Mouse (Mus musculus) midbrain, embryonic 14.5 days (tissue): ENCODE results near the gene Arf6. TPM values are rescaled to one million over a fixed set of nuclear protein-coding genes. Genes with fewer than 3 reads are reported as not detected.
A peak's percentile ranks its signal among the peaks of the same experiment; 100 is the strongest.
"Not testable (repeated sequence)": the region's sequence is repeated elsewhere in the genome, so short reads cannot be mapped to it uniquely, and the experiment has no call there.

Experiments
- ATAC-seq: fragments of 200-750 bp; cut with Nextera tagmentation; 2 replicates; pipeline ENCODE4 v1.8.0; 2017; ENCODE audit warnings: moderate number of reproducible peaks, moderate library complexity; ENCODE audit not compliant: low FRiP score, low TSS enrichment
- DNase-seq: peaks from one replicate; pipeline ENCODE4 v3.0.0-alpha.2; 2015
- H3K27ac ChIP-seq: fragments of 300-500 bp; sonication (generic); replicated peaks from 2 replicates; pipeline ENCODE4 v1.5.1; 2014; ENCODE audit warnings: mild to moderate bottlenecking, low read depth, low read length, moderate library complexity
- H3K27me3 ChIP-seq: fragments of 300-500 bp; sonication (generic); 2 replicates; pipeline ENCODE4 v1.6.1; 2014; ENCODE audit warnings: low read length, control low read depth, mixed read lengths; ENCODE audit not compliant: control insufficient read depth, insufficient read depth
- H3K36me3 ChIP-seq: fragments of 300-500 bp; sonication (generic); 2 replicates; pipeline ENCODE4 v1.6.1; 2014; ENCODE audit warnings: low read length, control low read depth; ENCODE audit not compliant: control insufficient read depth, insufficient read depth
- H3K4me1 ChIP-seq: fragments of 300-500 bp; sonication (generic); 2 replicates; pipeline ENCODE4 v1.6.1; 2014; ENCODE audit warnings: mild to moderate bottlenecking, antibody characterized with exemption, low read length, control low read depth; ENCODE audit not compliant: control insufficient read depth, insufficient read depth
- H3K4me2 ChIP-seq: fragments of 300-500 bp; sonication (generic); 2 replicates; pipeline ENCODE4 v1.6.1; 2014; ENCODE audit warnings: mild to moderate bottlenecking, low read length, moderate library complexity
- H3K4me3 ChIP-seq: fragments of 300-500 bp; sonication (generic); replicated peaks from 2 replicates; pipeline ENCODE4 v1.5.1; 2014; ENCODE audit warnings: low read depth, low read length
- H3K9ac ChIP-seq: fragments of 300-500 bp; sonication (generic); replicated peaks from 2 replicates; pipeline ENCODE4 v1.6.1; 2014; ENCODE audit warnings: mild to moderate bottlenecking, low read length, moderate library complexity
- H3K9me3 ChIP-seq: fragments of 300-500 bp; sonication (generic); 2 replicates; pipeline ENCODE4 v1.6.1; 2016; ENCODE audit warnings: low read length, control low read depth, mixed read lengths; ENCODE audit not compliant: control insufficient read depth
- WGBS: fragments of 180-500 bp; shearing (Covaris S2); extraction: QIAGEN DNeasy Blood & Tissue Kit; methylation state at CpG from one replicate; pipeline ENCODE4 v1.1.7; 2014; 5-methylcytosine and 5-hydroxymethylcytosine counted together
- polyA plus RNA-seq: library from polyadenylated mRNA; unstranded; fragments of >200 nt; fragmentation: Nextera tagmentation; extraction: Ambion mirVana; gene quantifications from 2 replicates; pipeline ENCODE4 v1.2.1, GENCODE M21; 2014

The Arf6 gene
- polyA plus RNA-seq, 1 experiment from 2014 or later, result 34.5 TPM

DNA sequence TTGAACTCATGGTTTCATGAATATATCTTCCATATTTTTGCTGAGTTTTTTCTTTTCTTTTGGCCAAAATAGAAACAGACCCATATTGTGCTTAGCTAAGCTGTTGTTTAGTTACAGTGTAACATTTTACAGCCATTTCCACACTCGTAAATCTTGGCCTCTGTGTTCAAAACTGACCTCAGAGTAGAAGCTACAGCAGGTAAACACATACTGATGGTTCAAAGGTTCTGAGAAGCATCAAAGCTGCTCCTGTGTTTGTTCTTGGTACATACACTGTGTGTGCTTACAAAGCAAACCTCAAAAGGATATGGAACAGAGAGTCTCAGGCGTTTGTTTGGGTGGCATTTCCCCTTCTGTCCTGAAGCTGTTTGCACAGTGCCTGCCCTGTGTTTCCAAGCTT is 4.4 kb upstream of the Arf6 start:
- Histone ChIP-seq H3K27me3 (no peaks in the 10 kb centered on the region), H3K4me3 (no peak overlapping the region), H3K36me3 (no peaks in the 10 kb centered on the region), H3K9me3 (no peaks in the 10 kb centered on the region), H3K27ac (no peak overlapping the region), H3K4me2 (no peak overlapping the region), H3K9ac (no peak overlapping the region), H3K4me1 (no peaks in the 10 kb centered on the region; the same call in 1 of the 2 replicates)
- 74% methylated on average over 2 of the region's 2 CpGs for WGBS
- DNase-seq (no peak), ATAC-seq (no peak)

DNA sequence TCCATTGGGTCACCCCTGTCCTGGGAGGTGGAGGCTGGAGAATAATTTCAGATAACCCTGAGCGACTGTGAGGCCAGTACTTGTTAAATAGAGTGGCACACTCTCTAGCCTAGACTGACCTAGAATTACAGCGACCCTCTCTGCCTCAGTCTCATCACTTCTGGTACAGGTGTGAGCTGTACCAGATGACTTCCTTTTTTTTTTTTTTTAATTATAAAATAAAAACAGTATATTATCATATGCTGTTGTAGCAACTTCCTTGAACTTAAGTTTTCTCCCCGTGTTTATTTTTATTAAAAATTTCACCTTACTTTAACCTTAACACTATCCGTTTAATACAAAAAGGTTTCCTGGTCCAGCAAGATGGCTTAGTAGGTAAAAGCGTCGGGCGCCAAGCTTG is 1.0 kb upstream of the Arf6 start:
- no peaks in the 10 kb centered on the region for H3K27me3 ChIP-seq
- DNase-seq, result no peak
- WGBS, result 16% methylated on average over 7 of the region's 7 CpGs

DNA sequence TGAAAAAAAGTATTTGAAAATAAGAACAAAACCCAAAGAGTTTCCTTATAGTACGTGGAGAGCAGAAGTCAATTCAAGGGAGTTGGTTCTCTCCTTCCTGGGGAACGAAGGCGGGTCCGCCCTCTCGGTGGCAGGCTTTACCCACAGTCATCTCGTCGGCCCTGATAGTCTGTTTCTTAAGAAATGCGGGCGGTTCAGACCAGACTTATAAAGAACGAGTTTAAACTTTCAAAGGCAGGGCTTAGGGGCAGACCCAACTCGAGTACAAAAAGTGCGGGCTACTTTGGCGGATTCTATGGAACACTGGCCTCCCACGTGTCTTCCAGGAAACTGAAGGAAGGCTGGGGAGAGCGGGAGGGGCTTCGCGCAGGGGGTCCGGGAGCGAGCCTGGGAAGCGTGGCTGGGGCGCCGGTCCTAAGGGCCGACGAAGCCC is 513 bp upstream of the Arf6 start:
- WGBS, result 1% methylated on average over 24 of the region's 24 CpGs
- DNase-seq (no peak), ATAC-seq (peak; percentile 84)
- Histone ChIP-seq H3K27me3 (no peaks in the 10 kb centered on the region), H3K4me3 (peak overlapping the region; percentile 99), H3K9me3 (no peaks in the 10 kb centered on the region), H3K9ac (peak overlapping the region; percentile 55), H3K4me2 (peak overlapping the region; percentile 66), H3K36me3 (0 out of 2 replicates have a peak, but pooled peaks cover 6% of the 10 kb centered on the region), H3K4me1 (peaks cover 19% of the 10 kb centered on the region), H3K27ac (peak overlapping the region; percentile 90)

More for the DNA sequence above, 1.0 kb upstream of the Arf6 start:
- H3K4me2 ChIP-seq, result peak overlapping the region; percentile 66
- H3K36me3 ChIP-seq, result 0 out of 2 replicates have a peak, but pooled peaks cover 4% of the 10 kb centered on the region
- no peaks in the 10 kb centered on the region for H3K9me3 ChIP-seq
- peak overlapping the region; percentile 55 for H3K9ac ChIP-seq
- peak overlapping the region; percentile 90 for H3K27ac ChIP-seq
- peak overlapping the region; percentile 99 for H3K4me3 ChIP-seq
- peaks cover 19% of the 10 kb centered on the region for H3K4me1 ChIP-seq
- no peak for ATAC-seq

DNA sequence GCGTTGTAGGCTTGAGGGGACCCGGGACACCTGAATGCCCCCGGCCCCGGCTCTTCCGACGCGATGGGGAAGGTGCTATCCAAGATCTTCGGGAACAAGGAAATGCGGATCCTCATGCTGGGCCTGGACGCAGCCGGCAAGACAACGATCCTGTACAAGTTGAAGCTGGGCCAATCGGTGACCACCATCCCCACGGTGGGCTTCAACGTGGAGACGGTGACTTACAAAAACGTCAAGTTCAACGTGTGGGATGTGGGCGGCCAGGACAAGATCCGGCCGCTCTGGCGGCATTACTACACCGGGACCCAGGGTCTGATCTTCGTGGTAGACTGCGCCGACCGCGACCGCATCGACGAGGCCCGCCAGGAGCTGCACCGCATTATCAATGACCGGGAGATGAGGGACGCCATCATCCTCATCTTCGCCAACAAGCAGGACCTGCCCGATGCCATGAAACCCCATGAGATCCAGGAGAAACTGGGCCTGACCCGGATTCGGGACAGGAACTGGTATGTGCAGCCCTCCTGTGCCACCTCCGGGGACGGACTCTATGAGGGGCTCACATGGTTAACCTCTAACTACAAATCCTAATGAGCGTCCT is 881 bp downstream of the Arf6 start:
- under 1% methylated on average over 42 of the region's 42 CpGs for WGBS
- peaks cover 19% of the 10 kb centered on the region for H3K4me1 ChIP-seq
- peak overlapping the region; percentile 88 for H3K9ac ChIP-seq
- H3K4me2 ChIP-seq, result peak overlapping the region; percentile 97
- H3K36me3 ChIP-seq, result 0 out of 2 replicates have a peak, but pooled peaks cover 6% of the 10 kb centered on the region
- no peaks in the 10 kb centered on the region for H3K27me3 ChIP-seq
- ATAC-seq (peak; percentile 12), DNase-seq (peak; percentile 37)
- H3K4me3 ChIP-seq, result peak overlapping the region; percentile 99
- no peaks in the 10 kb centered on the region for H3K9me3 ChIP-seq
- H3K27ac ChIP-seq, result peak overlapping the region; percentile 90

DNA sequence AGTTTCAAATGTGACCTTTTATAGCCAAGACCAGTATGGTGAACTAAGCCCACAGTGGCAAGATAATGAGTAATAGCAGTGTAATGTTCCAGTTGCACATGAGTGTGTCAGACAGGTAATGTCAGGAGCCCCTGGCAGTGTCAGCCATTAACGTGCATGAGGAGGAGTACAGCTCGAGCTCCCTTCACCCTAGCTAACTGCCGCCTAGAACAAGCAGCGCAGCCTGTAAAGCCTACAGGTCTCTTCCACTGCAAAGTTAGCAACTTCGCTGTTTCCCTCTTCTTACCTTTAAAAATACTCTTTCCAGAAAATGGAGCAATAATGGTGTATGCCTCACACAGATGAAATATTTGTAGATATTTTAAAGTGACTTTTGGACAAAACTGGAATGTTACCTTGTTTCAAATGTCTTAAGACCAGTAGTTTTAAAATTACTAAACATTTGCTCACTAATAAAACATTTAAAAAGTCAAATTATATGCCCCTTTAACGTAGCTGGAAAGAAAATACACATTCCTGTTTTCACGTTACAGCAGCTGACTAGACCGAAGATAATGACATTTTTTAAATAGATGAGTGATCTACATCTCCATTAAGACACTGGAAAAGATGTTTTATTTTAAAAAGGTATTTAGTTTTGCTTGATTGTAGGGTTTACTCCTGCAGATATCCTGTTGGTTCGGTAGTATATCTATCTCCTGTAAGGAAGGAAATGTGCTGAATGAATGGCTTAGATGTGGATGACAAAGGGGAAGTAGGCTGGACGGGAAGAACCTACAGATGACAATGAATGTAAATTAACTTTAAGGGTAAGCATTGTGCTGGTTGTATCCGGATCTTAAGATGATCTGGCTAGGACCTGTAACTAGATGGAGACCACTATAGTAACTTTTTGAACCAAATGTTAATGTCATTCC is 2.2 kb downstream of the Arf6 start:
- ATAC-seq (no peak), DNase-seq (no peak)
- Histone ChIP-seq H3K9me3 (no peaks in the 10 kb centered on the region), H3K4me2 (peak overlapping the region; percentile 97), H3K36me3 (0 out of 2 replicates have a peak, but pooled peaks cover 6% of the 10 kb centered on the region), H3K9ac (peak overlapping the region; percentile 88; the same call in 1 of the 2 replicates), H3K4me1 (peaks cover 19% of the 10 kb centered on the region), H3K4me3 (peak overlapping the region; percentile 99), H3K27me3 (no peaks in the 10 kb centered on the region), H3K27ac (no peak overlapping the region)
- WGBS, result 44% methylated on average over 11 of the region's 11 CpGs

DNA sequence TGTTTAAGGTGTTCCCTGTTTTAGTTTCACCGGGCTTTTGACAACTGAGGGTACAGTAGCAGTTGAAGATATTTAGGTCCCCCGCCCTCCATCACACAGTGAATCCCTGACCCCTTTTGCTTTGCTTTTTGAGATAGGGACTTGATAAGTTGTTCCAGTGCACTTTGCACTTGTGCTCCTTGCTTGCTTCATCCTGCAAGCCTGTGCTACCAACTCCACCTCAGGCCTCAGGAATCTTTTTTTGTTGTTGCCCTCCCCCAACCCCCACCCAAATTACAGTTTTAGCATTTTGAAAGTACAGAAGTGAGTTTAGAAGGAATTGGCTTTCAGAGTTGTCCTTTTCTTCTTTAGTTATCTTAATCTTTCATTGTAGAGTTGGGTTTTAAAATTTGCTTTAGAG is 4.2 kb downstream of the Arf6 start:
- peaks cover 19% of the 10 kb centered on the region for H3K4me1 ChIP-seq
- H3K9ac ChIP-seq, result no peak overlapping the region
- no peak overlapping the region for H3K4me3 ChIP-seq
- 82% methylated on average over 2 of the region's 2 CpGs for WGBS
- H3K27ac ChIP-seq, result no peak overlapping the region
- ATAC-seq, result no peak
- DNase-seq, result no peak
- no peaks in the 10 kb centered on the region for H3K27me3 ChIP-seq
- no peak overlapping the region for H3K4me2 ChIP-seq
- H3K36me3 ChIP-seq, result 0 out of 2 replicates have a peak, but pooled peaks cover 6% of the 10 kb centered on the region
- no peaks in the 10 kb centered on the region for H3K9me3 ChIP-seq

DNA sequence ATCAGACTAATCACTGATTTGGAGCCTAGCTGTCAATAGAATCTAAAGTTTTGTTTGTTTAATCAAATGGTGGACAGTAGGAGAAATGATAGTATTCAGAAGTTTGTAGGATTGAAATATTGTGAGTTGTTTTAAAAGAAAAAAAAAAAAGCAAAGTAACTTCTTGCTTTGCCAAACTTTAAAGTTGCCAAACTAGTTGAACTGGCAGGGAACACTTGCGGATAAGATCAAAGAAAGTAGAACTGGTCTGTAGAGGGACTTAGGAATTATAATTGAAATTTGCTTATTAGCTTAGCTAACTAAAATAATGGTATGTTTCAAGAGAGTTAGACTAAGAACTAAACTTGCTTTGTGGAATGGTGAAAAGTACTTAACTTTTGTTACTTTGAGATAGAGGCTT is 5.2 kb downstream of the Arf6 start:
- Histone ChIP-seq H3K4me2 (no peak overlapping the region), H3K27me3 (no peaks in the 10 kb centered on the region), H3K9me3 (no peaks in the 10 kb centered on the region), H3K9ac (no peak overlapping the region), H3K27ac (no peak overlapping the region), H3K4me1 (peaks cover 19% of the 10 kb centered on the region), H3K4me3 (no peak overlapping the region), H3K36me3 (0 out of 2 replicates have a peak, but pooled peaks cover 6% of the 10 kb centered on the region)
- DNase-seq (no peak), ATAC-seq (no peak)
- WGBS, result 98% methylated on average over 1 of the region's 1 CpGs

DNA sequence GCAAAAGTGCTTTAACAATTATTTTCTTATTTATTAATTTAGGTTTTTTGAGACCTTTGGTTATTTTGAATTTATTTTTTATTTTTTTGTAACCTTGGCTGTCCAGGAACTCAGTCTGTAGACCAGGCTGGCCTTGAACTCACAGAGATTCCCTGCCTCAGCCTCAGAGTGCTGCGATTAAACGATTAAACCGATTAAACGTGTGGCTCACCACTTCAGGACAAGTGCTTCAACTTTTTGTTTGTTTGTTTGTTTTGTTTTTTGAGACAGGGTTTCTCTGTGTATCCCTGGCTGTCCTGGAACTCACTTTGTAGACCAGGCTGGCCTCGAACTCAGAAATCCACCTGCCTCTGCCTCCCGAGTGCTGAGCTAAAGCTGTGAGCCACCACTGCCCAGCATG is 5.7 kb downstream of the Arf6 start:
- not testable (repeated sequence) for ATAC-seq, H3K4me3 ChIP-seq, H3K36me3 ChIP-seq, H3K9ac ChIP-seq, H3K4me2 ChIP-seq, H3K27ac ChIP-seq, H3K9me3 ChIP-seq, DNase-seq, H3K27me3 ChIP-seq
- peaks cover 19% of the 10 kb centered on the region for H3K4me1 ChIP-seq
- WGBS, result 97% methylated on average over 6 of the region's 6 CpGs
